30 mouse cellular contexts compared by ENCODE assay signal in genomic region chr1:119077933-119078332, GRCm38 (mm10). TPM values are rescaled to one million over a fixed set of nuclear protein-coding genes. Genes with fewer than 3 reads are reported as not detected.
DNase-seq lines count a peak whose midpoint lies in the region; ATAC-seq and TF ChIP-seq lines count a peak whose summit lies in the region.
"Had no signal": no experiment of that assay in that cellular context is flagged by ENCODE, and none has a peak within 500 bp of the region (broad histone marks: within the 10 kb centered on the region; RNA-seq: fewer than 3 reads in every experiment).

No protein-coding gene starts in this region.

- TF ChIP-seq CTCF in lung, adult 2 months (IDR thresholded peaks at IDR 0.05; ENCODE audit: insufficient read depth, low read length): no peak

- no peak for TF ChIP-seq POLR2A in lung, adult 2 months (IDR thresholded peaks at IDR 0.05; ENCODE audit: borderline replicate concordance, extremely low read depth, low read depth, low read length)

- peaks cover 17% of the 10 kb centered on the region for H3K27me3 ChIP-seq in hindbrain, embryonic 13.5 days
- H3K27me3 ChIP-seq in hindbrain, embryonic 12.5 days: peaks cover 19% of the 10 kb centered on the region
- H3K27me3 ChIP-seq in neural tube, embryonic 13.5 days: peaks cover 27% of the 10 kb centered on the region
- H3K27me3 ChIP-seq in neural tube, embryonic 15.5 days (replicated peaks): peaks cover 5% of the 10 kb centered on the region
- H3K27me3 ChIP-seq: Patski had no signal

- H3K4me3 ChIP-seq in hindbrain, embryonic 13.5 days: no peak overlapping the region
- no peak overlapping the region for H3K4me3 ChIP-seq in hindbrain, embryonic 12.5 days
- no peak overlapping the region for H3K4me3 ChIP-seq in neural tube, embryonic 13.5 days
- no peak overlapping the region for H3K4me3 ChIP-seq in neural tube, embryonic 15.5 days (replicated peaks)
- peak overlapping the region in 1 of 2 experiments; percentile 48; a peak in 2 of 4 replicates for H3K4me3 ChIP-seq in ES-E14 (ENCODE audit: insufficient read depth in 1 of 2, low read depth in 1 of 2, low read length in 2 of 2, poor library complexity in 1 of 2, severe bottlenecking in 1 of 2)
- H3K4me3 ChIP-seq in lung, adult 2 months (replicated peaks; ENCODE audit: extremely low read depth, low read depth, low read length): no peak overlapping the region
- H3K4me3 ChIP-seq: forebrain, embryonic 10.5 days; hindbrain, embryonic 10.5 days; intestine, embryonic 15.5 days; layer of hippocampus, adult 2 months; left cerebral cortex, adult 2 months; liver, embryonic 15.5 days; lung, embryonic 15.5 days had no signal

- H3K36me3 ChIP-seq in hindbrain, embryonic 13.5 days: no peaks in the 10 kb centered on the region
- no peaks in the 10 kb centered on the region for H3K36me3 ChIP-seq in hindbrain, embryonic 12.5 days
- H3K36me3 ChIP-seq in neural tube, embryonic 13.5 days: no peaks in the 10 kb centered on the region
- H3K36me3 ChIP-seq in neural tube, embryonic 15.5 days: no peaks in the 10 kb centered on the region
- no peaks in the 10 kb centered on the region for H3K36me3 ChIP-seq in ES-E14 (ENCODE audit: control insufficient read depth, insufficient read depth, low read length, poor library complexity, severe bottlenecking)
- H3K36me3 ChIP-seq: forebrain, embryonic 10.5 days; hindbrain, embryonic 10.5 days; intestine, embryonic 15.5 days; liver, embryonic 15.5 days; lung, embryonic 15.5 days had no signal

- 83% methylated on average over 7 of the region's 7 CpGs for WGBS in hindbrain, embryonic 13.5 days
- WGBS in hindbrain, embryonic 12.5 days: 83% methylated on average over 7 of the region's 7 CpGs
- WGBS in neural tube, embryonic 13.5 days: 80% methylated on average over 7 of the region's 7 CpGs
- 85% methylated on average over 7 of the region's 7 CpGs for WGBS in neural tube, embryonic 15.5 days
- 81% methylated on average over 7 of the region's 7 CpGs for WGBS in lung, adult 2 months

- H3K27ac ChIP-seq in hindbrain, embryonic 13.5 days: no peak overlapping the region
- no peak overlapping the region for H3K27ac ChIP-seq in hindbrain, embryonic 12.5 days
- no peak overlapping the region for H3K27ac ChIP-seq in neural tube, embryonic 13.5 days (replicated peaks)
- H3K27ac ChIP-seq in neural tube, embryonic 15.5 days (replicated peaks): no peak overlapping the region
- H3K27ac ChIP-seq in ES-E14 (ENCODE audit: insufficient read depth, low read depth, low read length, poor library complexity, severe bottlenecking): peak overlapping the region; percentile 100
- H3K27ac ChIP-seq: forebrain, embryonic 10.5 days; hindbrain, embryonic 10.5 days; hindbrain, postnatal 0 days; intestine, embryonic 15.5 days; layer of hippocampus, adult 2 months; left cerebral cortex, adult 2 months; liver, embryonic 15.5 days; lung, embryonic 15.5 days had no signal

- DNase-seq in ES-E14 (ENCODE audit: low read depth, low spot score): no peak
- DNase-seq in frontal cortex, postnatal 14 days (ENCODE audit: low spot score in 2 of 2): no peak
- DNase-seq in lung, adult 2 months: no peak
- DNase-seq: adrenal gland, postnatal 14 days; cerebellum, adult 11 months; forebrain, postnatal 0 days; gastrocnemius, postnatal 10 days; heart, postnatal 14 days; kidney, adult 9 months; kidney, postnatal 25 days; lung, postnatal 36 days; right cerebral cortex, postnatal 4 days had no signal

- ATAC-seq in hindbrain, embryonic 13.5 days (ENCODE audit: low FRiP score): peak; percentile 9; the same call in 1 of the 2 replicates
- ATAC-seq in hindbrain, embryonic 12.5 days (ENCODE audit: low FRiP score): no peak
- peak; percentile 29; the same call in 1 of the 2 replicates for ATAC-seq in neural tube, embryonic 13.5 days (ENCODE audit: low read depth)
- no peak for ATAC-seq in neural tube, embryonic 15.5 days (ENCODE audit: low FRiP score)
- ATAC-seq: CD4-positive, CD25-positive, alpha-beta regulatory T cell, adult 4 months; forebrain, postnatal 0 days; hindbrain, postnatal 0 days; midbrain, embryonic 16.5 days; Patski had no signal

- no peak overlapping the region for H3K4me2 ChIP-seq in hindbrain, embryonic 13.5 days
- no peak overlapping the region for H3K4me2 ChIP-seq in hindbrain, embryonic 12.5 days (replicated peaks)
- no peak overlapping the region for H3K4me2 ChIP-seq in neural tube, embryonic 13.5 days
- no peak overlapping the region for H3K4me2 ChIP-seq in neural tube, embryonic 15.5 days
- H3K4me2 ChIP-seq: liver, embryonic 15.5 days; lung, embryonic 15.5 days; midbrain, embryonic 11.5 days had no signal

- H3K4me1 ChIP-seq in hindbrain, embryonic 13.5 days (replicated peaks): no peaks in the 10 kb centered on the region; the same call in 1 of the 2 replicates
- 0 out of 2 replicates have a peak, but pooled peaks cover 3% of the 10 kb centered on the region for H3K4me1 ChIP-seq in hindbrain, embryonic 12.5 days
- peaks cover 8% of the 10 kb centered on the region; the same call in 1 of the 2 replicates for H3K4me1 ChIP-seq in neural tube, embryonic 13.5 days (replicated peaks)
- H3K4me1 ChIP-seq in neural tube, embryonic 15.5 days: peaks cover 8% of the 10 kb centered on the region; the same call in 1 of the 2 replicates
- H3K4me1 ChIP-seq in ES-E14 (ENCODE audit: control insufficient read depth in 2 of 2, insufficient read depth in 2 of 2, low read length in 2 of 2, poor library complexity in 1 of 2): peaks cover 6 to 36% of the 10 kb centered on the region in 2 experiments; a peak in 2 of 4 replicates
- no peaks in the 10 kb centered on the region for H3K4me1 ChIP-seq in lung, adult 2 months (ENCODE audit: control insufficient read depth, insufficient read depth, low read length)
- H3K4me1 ChIP-seq: hindbrain, embryonic 10.5 days; liver, embryonic 15.5 days; lung, embryonic 15.5 days had no signal

- in situ Hi-C loops in ES-E14 (cut with MboI; ENCODE audit: low sequenced_read_pairs in 2 of 2, unreplicated experiment in 2 of 2): loop anchor here in 1 of 2 experiments (5.0 kb wide), 1 partner anchor 311 kb away; no protein-coding TSS in a partner anchor

- no peak overlapping the region for H3K9ac ChIP-seq in hindbrain, embryonic 13.5 days
- H3K9ac ChIP-seq in hindbrain, embryonic 12.5 days: no peak overlapping the region
- no peak overlapping the region for H3K9ac ChIP-seq in neural tube, embryonic 13.5 days
- no peak overlapping the region for H3K9ac ChIP-seq in neural tube, embryonic 15.5 days (replicated peaks)
- peak overlapping the region; percentile 65; the same call in 1 of the 2 replicates for H3K9ac ChIP-seq in ES-E14 (ENCODE audit: insufficient read depth, low read depth, low read length, poor library complexity, severe bottlenecking)
- H3K9ac ChIP-seq: forebrain, postnatal 0 days; intestine, embryonic 15.5 days; liver, embryonic 15.5 days; lung, embryonic 15.5 days had no signal

- H3K9me3 ChIP-seq in hindbrain, embryonic 13.5 days: no peaks in the 10 kb centered on the region
- H3K9me3 ChIP-seq in hindbrain, embryonic 12.5 days (replicated peaks): no peaks in the 10 kb centered on the region
- H3K9me3 ChIP-seq in neural tube, embryonic 13.5 days: no peaks in the 10 kb centered on the region
- no peaks in the 10 kb centered on the region for H3K9me3 ChIP-seq in neural tube, embryonic 15.5 days (replicated peaks)
- no peaks in the 10 kb centered on the region for H3K9me3 ChIP-seq in ES-E14 (ENCODE audit: control insufficient read depth, insufficient read depth, low read depth, low read length)
- H3K9me3 ChIP-seq: forebrain, embryonic 10.5 days; hindbrain, embryonic 10.5 days; intestine, embryonic 15.5 days; liver, embryonic 15.5 days; lung, embryonic 15.5 days had no signal

TF ChIP-seq in ES-E14, 5 proteins besides CTCF, POLR2A, EP300 and RAD21:
- TF ChIP-seq MAFK (IDR thresholded peaks at IDR 0.05; ENCODE audit: insufficient read depth, low read depth, low read length): no peak
- TF ChIP-seq CHD2 (IDR thresholded peaks at IDR 0.05; ENCODE audit: low read depth, low read length): no peak
- no peak for TF ChIP-seq ZNF384 (IDR thresholded peaks at IDR 0.05; ENCODE audit: low read depth, low read length)
- no peak for TF ChIP-seq ZC3H11A (IDR thresholded peaks at IDR 0.05; ENCODE audit: borderline replicate concordance, low read depth, low read length)
- no peak for TF ChIP-seq HCFC1 (IDR thresholded peaks at IDR 0.05; ENCODE audit: borderline replicate concordance, insufficient read depth, low read length)

RNA-seq across cellular contexts. Expression of gene Gli2, which starts 24.5 kb away (rescaled TPM):
- polyA plus RNA-seq in hindbrain, embryonic 13.5 days (2015; fragmentation: Nextera tagmentation; extraction: Ambion mirVana): 1.7 and 2.1 TPM in 2 replicates
- polyA plus RNA-seq in hindbrain, embryonic 12.5 days (2016; fragmentation: Nextera tagmentation; extraction: Ambion mirVana): 8.1 and 8.3 TPM in 2 replicates
- polyA plus RNA-seq in neural tube, embryonic 13.5 days (2015; fragmentation: Nextera tagmentation; extraction: Ambion mirVana): 1.9 and 3.8 TPM in 2 replicates
- polyA plus RNA-seq in neural tube, embryonic 15.5 days (2015; fragmentation: Nextera tagmentation; extraction: Ambion mirVana): 1.6 and 3.1 TPM in 2 replicates
- 9.8 and 12.2 TPM in 2 replicates for total RNA-seq in ES-E14 (2012; rRNA removed)
- polyA plus RNA-seq in lung, adult 2 months (2012; rRNA removed): 4.1 and 4.4 TPM in 2 replicates
- total RNA-seq: liver, adult 2 months; megakaryocyte, adult 5-6 weeks had no signal
- polyA plus RNA-seq: CD4-positive, CD25-positive, alpha-beta regulatory T cell, adult 4 months had no signal

Comparison
In these comparisons a context has a peak if more than half of its experiments do, and no peak if none do; other contexts are left out.
1. ATAC-seq: peak in hindbrain, embryonic 13.5 days (single experiment) and neural tube, embryonic 13.5 days (single experiment); none in hindbrain, embryonic 12.5 days (single experiment) and neural tube, embryonic 15.5 days (single experiment).